Mouse (Mus musculus) megakaryocyte, embryonic 14.5 days (primary cell): Measurements from ENCODE around the gene Adgb. TPM values are rescaled to one million over a fixed set of nuclear protein-coding genes. Genes with fewer than 3 reads are reported as not detected.
"Not testable (repeated sequence)": the region's sequence is repeated elsewhere in the genome, so short reads cannot be mapped to it uniquely, and the experiment has no call there.

ENCODE experiments used
- H3K27me3 ChIP-seq: replicated peaks from 2 replicates; pipeline ENCODE3; 2012; ENCODE audit warnings: inconsistent platforms
- H3K36me3 ChIP-seq: replicated peaks from 2 replicates; pipeline ENCODE3; 2012; ENCODE audit warnings: low read length, inconsistent platforms, mixed read lengths
- H3K4me1 ChIP-seq: 2 replicates; pipeline ENCODE4 v1.6.1; 2012; ENCODE audit warnings: inconsistent platforms
- H3K4me3 ChIP-seq: replicated peaks from 2 replicates; pipeline ENCODE3; 2012; ENCODE audit warnings: moderate library complexity, mild to moderate bottlenecking, inconsistent platforms
- H3K9me3 ChIP-seq: 2 replicates; pipeline ENCODE4 v1.6.1; 2012; ENCODE audit warnings: inconsistent platforms
- FLI1 ChIP-seq: IDR thresholded peaks from 2 replicates; pipeline ENCODE4 v1.6.1; 2012; ENCODE audit warnings: low read length, inconsistent platforms, mixed read lengths
- GATA1 ChIP-seq: IDR thresholded peaks from 3 replicates; pipeline ENCODE4 v1.6.1; 2012; ENCODE audit warnings: mixed read lengths, low read length, inconsistent platforms, borderline replicate concordance
- polyA plus RNA-seq: library from polyadenylated mRNA; stranded (reverse); fragments of >175 nt; gene quantifications from 2 replicates; pipeline ENCODE4 v1.2.3, GENCODE M21; 2012; ENCODE audit warnings: low replicate concordance; ENCODE audit not compliant: insufficient read depth

The Adgb gene
- 0.13 TPM in 1 of 2 replicates, not detected in the other for polyA plus RNA-seq

DNA sequence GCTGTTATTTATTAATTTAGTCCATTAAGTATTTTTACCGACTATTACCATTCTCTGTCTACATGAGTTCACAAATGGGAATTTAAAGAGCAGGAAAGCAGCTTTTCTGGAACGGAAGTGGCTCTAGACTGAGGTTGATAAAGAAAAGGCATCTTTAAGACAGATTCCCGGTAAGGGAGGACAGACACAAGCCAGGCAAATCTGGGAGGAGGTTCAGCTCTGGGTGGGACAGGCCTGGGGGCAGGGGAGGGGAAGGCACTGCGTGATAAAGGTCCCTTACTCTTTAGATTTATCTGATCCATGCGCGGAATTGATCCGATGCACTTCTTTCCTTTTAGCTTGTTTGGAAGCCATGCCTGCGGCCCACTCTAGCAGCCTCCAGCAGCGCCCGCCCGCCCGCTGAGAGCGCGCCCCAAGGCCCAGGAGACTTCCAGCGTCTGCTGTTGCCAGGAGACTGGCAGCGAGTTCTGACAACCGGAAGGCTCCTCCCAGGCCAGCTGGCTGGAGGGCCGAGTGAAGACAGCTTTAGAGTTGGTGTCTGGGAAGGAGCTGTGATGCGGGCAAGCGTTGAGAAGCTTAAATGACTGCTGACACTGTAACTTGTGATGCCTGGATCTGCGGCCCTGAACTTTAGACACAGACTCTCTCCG lies at the start of gene Adgb:
TSS of gene Adgb (minus strand) at position 366 of the 650 bp plus-strand sequence.
- Histone ChIP-seq H3K27me3 (no peaks in the 10 kb centered on the region), H3K4me3 (peak within 1 kb of the TSS; percentile 30), H3K4me1 (peaks cover 57% of the 10 kb centered on the region), H3K36me3 (no peaks in the 10 kb centered on the region), H3K9me3 (no peaks in the 10 kb centered on the region)
- no peak for TF ChIP-seq FLI1

DNA sequence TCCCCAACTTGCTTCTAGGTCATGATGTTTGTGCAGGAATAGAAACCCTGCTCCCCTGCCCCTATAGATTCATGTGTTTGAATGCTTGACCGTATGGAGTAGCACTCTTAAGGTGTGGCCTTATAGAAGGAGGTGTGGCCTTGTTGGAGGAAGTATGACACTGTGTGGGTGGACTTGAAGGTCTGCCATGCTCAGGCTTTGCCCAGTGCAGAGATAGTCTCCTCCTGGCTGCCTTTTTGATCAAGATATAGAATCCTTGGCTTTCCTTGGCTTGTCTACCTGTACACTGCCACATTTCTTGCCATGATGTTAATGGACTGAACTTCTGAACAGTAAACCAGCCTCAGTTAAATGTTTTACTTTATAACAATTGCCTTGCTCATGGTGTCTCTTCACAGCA lies 8.0 kb upstream of the Adgb start:
- Histone ChIP-seq H3K36me3 (peaks cover under 1% of the 10 kb centered on the region), H3K4me3 (no peak overlapping the region), H3K4me1 (peaks cover 29% of the 10 kb centered on the region), H3K27me3 (no peaks in the 10 kb centered on the region), H3K9me3 (no peaks in the 10 kb centered on the region)
- TF ChIP-seq GATA1, result no peak
- no peak for TF ChIP-seq FLI1

DNA sequence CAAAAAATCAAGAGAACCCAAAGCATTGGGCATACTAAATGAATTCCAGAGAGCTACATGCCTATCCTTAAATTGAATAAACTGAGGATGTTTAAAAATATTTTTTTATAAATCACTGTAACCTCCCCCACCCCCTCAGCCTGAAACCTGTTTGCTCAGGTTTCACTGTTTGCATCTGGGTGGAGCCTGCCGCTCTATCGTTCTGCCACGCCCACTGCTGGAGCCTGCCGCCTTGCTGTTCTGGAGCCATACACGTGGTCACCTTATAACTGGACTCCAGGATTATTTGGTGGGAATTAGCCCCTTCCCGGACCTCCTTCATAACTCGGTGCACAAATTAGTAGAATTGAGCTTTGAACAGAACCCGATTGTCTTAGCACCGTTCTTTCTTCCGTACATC lies 5.3 kb upstream of the Adgb start:
- not testable (repeated sequence) for H3K4me3 ChIP-seq, H3K36me3 ChIP-seq, H3K9me3 ChIP-seq, H3K27me3 ChIP-seq
- peaks cover 23% of the 10 kb centered on the region for H3K4me1 ChIP-seq

DNA sequence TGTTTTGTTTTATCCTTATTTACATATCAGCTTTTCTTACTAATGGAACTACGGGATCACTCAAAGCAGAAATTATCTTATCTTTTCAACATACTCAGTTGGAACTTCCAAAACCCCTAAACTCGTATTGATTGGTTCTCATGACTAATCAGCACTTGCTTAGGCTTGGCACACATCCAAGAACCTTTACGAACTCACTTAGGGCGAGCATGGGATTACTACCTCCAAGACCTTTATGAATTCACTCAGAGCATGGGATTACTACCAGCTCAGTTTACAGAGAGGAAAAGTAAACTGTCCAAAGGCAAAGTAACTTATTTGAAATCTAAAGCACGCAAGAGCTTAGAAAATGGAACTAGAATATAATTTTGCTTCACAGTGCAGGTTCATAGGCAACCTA lies 4.8 kb upstream of the Adgb start:
- H3K4me1 ChIP-seq, result peaks cover 28% of the 10 kb centered on the region
- TF ChIP-seq GATA1, result no peak
- TF ChIP-seq FLI1, result no peak
- H3K27me3 ChIP-seq, result no peaks in the 10 kb centered on the region
- no peak overlapping the region for H3K4me3 ChIP-seq
- no peaks in the 10 kb centered on the region for H3K9me3 ChIP-seq
- H3K36me3 ChIP-seq, result no peaks in the 10 kb centered on the region

DNA sequence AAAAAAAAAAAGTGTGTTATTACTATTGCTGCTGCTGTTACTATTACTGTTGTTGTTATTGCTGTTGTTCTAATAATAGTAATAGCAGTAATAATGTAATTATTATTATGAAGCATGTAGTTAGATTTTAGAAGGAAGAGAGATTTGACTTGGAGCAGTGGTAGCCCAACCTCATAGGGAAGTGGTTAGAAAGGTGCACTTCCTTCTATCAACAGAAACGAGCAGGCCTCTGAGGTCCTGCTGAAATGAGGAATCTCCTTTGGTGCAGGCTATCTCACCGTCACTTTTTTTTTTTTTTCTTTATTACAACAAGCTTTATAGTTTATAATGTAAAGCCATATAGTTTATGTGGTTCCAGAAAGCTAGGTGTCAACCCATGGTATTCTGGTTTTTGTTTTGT lies 4.4 kb upstream of the Adgb start:
- no peaks in the 10 kb centered on the region for H3K27me3 ChIP-seq
- H3K36me3 ChIP-seq, result no peaks in the 10 kb centered on the region
- H3K4me1 ChIP-seq, result peaks cover 29% of the 10 kb centered on the region

DNA sequence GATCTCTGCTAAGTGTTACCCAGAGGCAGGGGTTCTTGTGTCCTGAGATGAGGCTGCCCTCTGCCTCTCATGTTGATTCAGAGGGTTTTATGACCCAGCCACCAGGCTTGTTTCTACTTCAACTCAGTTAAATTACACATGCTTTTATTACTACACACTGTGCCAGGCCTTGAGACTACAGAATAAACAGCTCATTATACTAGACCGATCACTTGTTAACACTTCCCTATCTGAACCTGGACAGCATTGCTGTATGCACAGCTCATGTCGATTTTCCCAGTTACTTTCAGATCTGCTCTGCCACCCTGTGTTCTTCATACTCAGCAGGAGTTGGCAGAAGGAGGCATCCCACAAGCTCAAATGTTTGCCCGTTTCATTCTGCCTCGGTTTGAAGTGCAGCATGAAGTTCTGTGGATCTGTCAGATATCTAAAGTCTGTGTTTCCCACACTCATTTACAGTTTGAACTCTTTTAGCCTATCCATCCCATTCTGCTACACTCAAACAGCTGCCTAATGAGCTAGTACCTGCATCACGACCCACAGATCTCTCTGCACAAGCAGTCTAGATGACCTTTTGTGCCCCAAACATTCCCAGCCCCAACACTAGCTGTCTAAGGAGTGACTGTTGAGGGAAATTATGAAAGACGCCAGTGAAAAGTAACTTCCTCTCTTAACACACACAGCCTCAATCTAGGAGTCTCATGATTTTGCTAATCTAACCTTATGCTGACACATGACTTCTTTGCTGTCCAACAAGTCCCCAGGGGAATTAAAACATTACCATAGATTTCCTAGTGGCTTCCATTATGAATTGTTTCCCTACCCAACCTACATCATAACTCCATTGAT lies 3.2 kb downstream of the Adgb start:
- TF ChIP-seq GATA1, result no peak
- no peak for TF ChIP-seq FLI1
- Histone ChIP-seq H3K36me3 (peaks cover 15% of the 10 kb centered on the region), H3K27me3 (no peaks in the 10 kb centered on the region), H3K4me3 (peak overlapping the region; percentile 35), H3K9me3 (peaks cover 8% of the 10 kb centered on the region; the same call in 1 of the 2 replicates), H3K4me1 (peaks cover 48% of the 10 kb centered on the region)

More for the DNA sequence above, 4.4 kb upstream of the Adgb start:
- no peak overlapping the region for H3K4me3 ChIP-seq
- TF ChIP-seq FLI1 (no peak), GATA1 (no peak)
- no peaks in the 10 kb centered on the region for H3K9me3 ChIP-seq

DNA sequence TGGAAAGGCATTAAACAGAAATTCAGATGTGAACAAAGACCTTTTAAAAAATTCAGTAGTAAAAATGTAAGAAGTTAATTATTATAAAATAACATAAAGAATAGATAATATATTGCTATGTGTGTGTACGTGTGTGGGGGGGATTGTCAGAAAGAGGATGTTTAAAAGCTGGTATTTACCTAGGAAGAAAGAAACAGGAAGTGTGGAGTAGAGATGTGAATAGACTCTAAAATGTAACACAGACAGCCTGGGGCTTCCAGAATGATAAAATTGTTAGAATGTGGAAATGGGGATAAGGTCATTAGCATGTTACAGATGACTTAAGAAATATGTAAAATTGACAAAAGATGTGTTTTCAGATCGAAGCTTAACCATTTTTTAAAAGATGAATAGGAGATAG lies 12.0 kb downstream of the Adgb start:
- no peaks in the 10 kb centered on the region for H3K27me3 ChIP-seq
- TF ChIP-seq GATA1, result no peak
- no peak for TF ChIP-seq FLI1
- H3K36me3 ChIP-seq, result peaks cover 9% of the 10 kb centered on the region
- H3K4me3 ChIP-seq, result no peak overlapping the region
- peaks cover 19% of the 10 kb centered on the region for H3K4me1 ChIP-seq
- H3K9me3 ChIP-seq, result peaks cover 2% of the 10 kb centered on the region; the same call in 1 of the 2 replicates

DNA sequence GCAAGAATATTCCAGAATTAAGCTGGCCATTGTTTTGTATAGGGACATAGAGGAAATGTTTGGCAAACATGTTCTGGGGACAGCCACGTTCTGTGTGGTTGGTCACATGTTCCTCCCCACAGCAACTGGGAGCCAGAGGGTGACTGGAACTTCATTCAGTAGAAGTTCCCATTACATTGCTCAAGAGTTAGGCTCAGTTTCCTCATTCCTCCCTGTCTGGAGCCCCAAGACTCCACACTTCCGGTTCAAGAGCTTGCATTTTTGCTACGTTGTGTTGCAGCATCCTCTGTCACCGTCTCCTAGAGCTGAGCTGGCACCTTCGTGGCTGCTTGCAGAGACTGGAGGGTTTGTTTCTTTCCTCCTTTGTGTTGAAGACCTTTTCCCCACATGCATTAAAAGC lies 15.1 kb downstream of the Adgb start:
- Histone ChIP-seq H3K27me3 (no peaks in the 10 kb centered on the region), H3K4me1 (peaks cover 19% of the 10 kb centered on the region), H3K4me3 (peak overlapping the region; percentile 28), H3K9me3 (no peaks in the 10 kb centered on the region), H3K36me3 (no peaks in the 10 kb centered on the region)
- TF ChIP-seq GATA1 (no peak), FLI1 (no peak)

DNA sequence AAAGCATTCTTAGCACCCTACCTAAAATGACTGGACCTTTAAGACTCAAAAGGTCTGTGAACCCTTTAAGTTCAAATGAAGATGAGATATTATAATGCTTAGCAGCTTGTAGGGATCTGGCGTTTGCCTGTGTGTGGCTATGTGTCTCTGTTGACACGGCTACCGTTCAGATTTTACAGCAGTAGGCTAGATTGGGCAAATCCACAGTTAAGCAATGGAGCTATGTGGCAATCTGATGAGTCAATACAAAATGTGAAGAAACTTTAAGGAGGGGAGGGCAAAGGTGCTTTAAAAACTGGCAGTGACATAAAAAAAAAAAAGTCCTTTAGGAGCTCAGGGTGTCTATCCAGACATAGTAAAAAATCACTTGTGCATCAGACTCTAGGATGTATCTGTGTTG lies 23.1 kb downstream of the Adgb start:
- Histone ChIP-seq H3K36me3 (no peaks in the 10 kb centered on the region), H3K9me3 (no peaks in the 10 kb centered on the region), H3K4me3 (no peak overlapping the region), H3K4me1 (no peaks in the 10 kb centered on the region), H3K27me3 (no peaks in the 10 kb centered on the region)
- TF ChIP-seq FLI1 (no peak), GATA1 (no peak)

DNA sequence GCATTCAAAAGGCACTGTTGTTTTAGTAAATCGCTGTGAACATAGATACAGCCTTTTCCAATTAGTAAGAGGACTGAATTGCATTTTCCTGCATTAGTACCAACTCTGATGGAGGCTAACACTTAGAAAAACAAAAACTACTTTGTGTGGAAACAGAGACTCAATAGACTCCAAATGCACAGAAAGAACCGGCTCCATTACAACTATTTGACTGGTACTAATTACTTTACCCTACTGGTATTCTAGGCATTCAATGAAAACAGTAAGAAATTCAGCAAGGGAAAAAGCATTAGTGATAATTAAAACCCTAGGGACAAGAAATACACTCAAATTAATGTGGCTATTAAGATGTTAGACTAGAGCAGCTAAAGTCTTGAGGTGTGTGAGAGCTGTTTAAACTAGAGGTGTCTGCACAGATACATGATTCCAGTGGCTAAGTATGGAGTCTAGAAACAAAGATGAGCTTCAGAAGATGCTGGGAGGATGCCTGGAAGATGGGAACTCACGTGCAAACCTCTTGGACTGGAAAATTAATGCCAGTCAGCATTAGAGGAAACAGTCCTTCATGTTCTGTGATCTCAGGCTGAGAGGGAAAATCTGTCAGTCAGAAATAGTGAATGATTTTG lies 27.2 kb downstream of the Adgb start:
- H3K36me3 ChIP-seq, result no peaks in the 10 kb centered on the region
- H3K4me1 ChIP-seq, result no peaks in the 10 kb centered on the region
- peaks cover under 1% of the 10 kb centered on the region; the same call in 1 of the 2 replicates for H3K9me3 ChIP-seq
- TF ChIP-seq FLI1 (no peak), GATA1 (no peak)
- H3K4me3 ChIP-seq, result no peak overlapping the region
- H3K27me3 ChIP-seq, result no peaks in the 10 kb centered on the region
